Mouse (Mus musculus) hindbrain, embryonic 12.5 days (tissue): ENCODE results near the gene Gm15130. TPM values are rescaled to one million over a fixed set of nuclear protein-coding genes. Genes with fewer than 3 reads are reported as not detected.

Experiments used
- ATAC-seq: fragments of 200-750 bp; cut with Nextera tagmentation; 2 replicates; pipeline ENCODE4 v1.8.0; 2017; ENCODE audit warnings: moderate TSS enrichment; ENCODE audit not compliant: low FRiP score
- H3K27ac ChIP-seq: fragments of 300-500 bp; sonication (generic); 2 replicates; pipeline ENCODE4 v1.5.1; 2016; ENCODE audit warnings: mild to moderate bottlenecking
- H3K27me3 ChIP-seq: fragments of 300-500 bp; sonication (generic); 2 replicates; pipeline ENCODE4 v1.6.1; 2016; ENCODE audit warnings: mild to moderate bottlenecking
- H3K36me3 ChIP-seq: fragments of 300-500 bp; sonication (generic); 2 replicates; pipeline ENCODE4 v1.6.1; 2016; ENCODE audit warnings: mild to moderate bottlenecking
- H3K4me1 ChIP-seq: fragments of 300-500 bp; sonication (generic); 2 replicates; pipeline ENCODE4 v1.6.1; 2016
- H3K4me2 ChIP-seq: fragments of 300-500 bp; sonication (generic); replicated peaks from 2 replicates; pipeline ENCODE4 v1.6.1; 2016; ENCODE audit warnings: mild to moderate bottlenecking
- H3K4me3 ChIP-seq: fragments of 300-500 bp; sonication (generic); 2 replicates; pipeline ENCODE4 v1.5.1; 2016; ENCODE audit warnings: mild to moderate bottlenecking
- H3K9ac ChIP-seq: fragments of 300-500 bp; sonication (generic); 2 replicates; pipeline ENCODE4 v1.6.1; 2016; ENCODE audit warnings: mild to moderate bottlenecking, moderate library complexity
- H3K9me3 ChIP-seq: fragments of 300-500 bp; sonication (generic); replicated peaks from 2 replicates; pipeline ENCODE4 v1.6.1; 2016; ENCODE audit warnings: mild to moderate bottlenecking
- WGBS: fragments of 180-500 bp; shearing (Covaris S2); methylation state at CpG from one replicate; pipeline ENCODE4 v1.1.7; 2016; 5-methylcytosine and 5-hydroxymethylcytosine counted together
- polyA plus RNA-seq: library from polyadenylated mRNA; unstranded; fragments of >200 nt; fragmentation: Nextera tagmentation; extraction: Ambion mirVana; gene quantifications from 2 replicates; pipeline ENCODE4 v1.2.1, GENCODE M21; 2016

Gm15130 gene
- polyA plus RNA-seq: not detected in 2 replicates

DNA sequence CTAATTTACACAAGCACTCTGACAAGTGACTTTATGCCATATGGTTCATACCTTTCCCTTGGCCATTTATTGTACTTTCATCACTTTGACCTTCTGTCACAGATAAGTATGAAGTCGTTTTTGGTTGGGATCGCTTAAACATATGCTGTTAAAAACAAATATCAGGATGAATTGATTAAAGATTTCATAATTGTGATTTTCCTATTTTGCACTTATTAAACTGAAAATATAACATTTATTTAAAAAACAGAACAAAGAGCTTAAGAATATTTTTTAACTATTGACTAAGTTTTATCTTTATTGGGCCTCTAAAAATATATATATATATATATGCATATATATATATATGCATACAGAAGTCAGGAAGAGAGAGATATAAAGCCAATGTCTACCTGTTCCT, at the start of gene Gm15130:
Gene Gm15130, minus strand, starts transcription at position 101 of the 400 bp plus-strand sequence.
- H3K27me3 ChIP-seq: no peaks in the 10 kb centered on the region
- no peak within 1 kb of the TSS for H3K4me3 ChIP-seq
- 80% methylated on average over 2 of the region's 2 CpGs for WGBS
- no peaks in the 10 kb centered on the region for H3K36me3 ChIP-seq
- ATAC-seq: no peak
- H3K9ac ChIP-seq: no peak within 1 kb of the TSS
- no peaks in the 10 kb centered on the region for H3K4me1 ChIP-seq
- no peaks in the 10 kb centered on the region for H3K9me3 ChIP-seq
- H3K27ac ChIP-seq: no peak within 1 kb of the TSS
- no peak within 1 kb of the TSS for H3K4me2 ChIP-seq

DNA sequence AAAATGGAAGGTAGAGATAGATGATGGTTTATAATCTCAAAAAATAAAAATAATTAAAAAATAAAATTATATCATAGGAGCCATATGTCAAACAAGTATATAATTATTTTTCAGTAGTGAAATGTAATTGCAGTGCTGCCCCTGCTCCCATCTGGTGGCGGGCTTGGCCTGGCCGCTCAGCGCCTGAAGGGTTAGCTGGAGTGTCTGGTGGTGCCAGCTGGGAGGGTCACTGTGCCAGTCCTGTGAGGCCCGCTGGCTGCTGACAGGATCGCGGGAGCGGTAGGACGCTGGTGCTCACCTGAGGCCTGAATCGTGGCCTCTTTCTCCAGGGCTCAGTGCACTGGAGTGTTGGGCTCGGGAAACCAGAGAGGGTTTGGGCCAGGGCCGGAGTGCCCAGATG, 29.3 kb upstream of the Gm15130 start:
- no peak for ATAC-seq
- Histone ChIP-seq H3K4me2 (no peak overlapping the region), H3K36me3 (no peaks in the 10 kb centered on the region), H3K4me3 (no peak overlapping the region), H3K4me1 (no peaks in the 10 kb centered on the region), H3K27me3 (no peaks in the 10 kb centered on the region), H3K9ac (no peak overlapping the region), H3K27ac (no peak overlapping the region), H3K9me3 (no peaks in the 10 kb centered on the region)
- 95% methylated on average over 11 of the region's 11 CpGs for WGBS

- H3K9ac ChIP-seq: no peak overlapping the region
- 65% methylated on average over 5 of the region's 5 CpGs for WGBS
- no peak overlapping the region for H3K4me3 ChIP-seq
- H3K9me3 ChIP-seq: no peaks in the 10 kb centered on the region
- no peaks in the 10 kb centered on the region for H3K4me1 ChIP-seq
- no peaks in the 10 kb centered on the region for H3K36me3 ChIP-seq
- no peak overlapping the region for H3K27ac ChIP-seq
- ATAC-seq: no peak
- no peaks in the 10 kb centered on the region for H3K27me3 ChIP-seq
- no peak overlapping the region for H3K4me2 ChIP-seq
Observed at GRCm38 (mm10) chr2:111135739-111136138, 17.0 kb downstream of the Gm15130 start.

GRCm38 (mm10) chr2:111105882-111106281, 46.9 kb downstream of the Gm15130 start, which contains the start of gene Gm13941:
Gene Gm13941 (minus strand): TSS chr2:111105982.
- Histone ChIP-seq H3K36me3 (no peaks in the 10 kb centered on the region), H3K4me3 (no peak within 1 kb of the TSS)
- ATAC-seq: no peak

More at GRCm38 (mm10) chr2:111105882-111106281, 46.9 kb downstream of the Gm15130 start, which contains the start of gene Gm13941:
- Histone ChIP-seq H3K27me3 (no peaks in the 10 kb centered on the region), H3K27ac (no peak within 1 kb of the TSS), H3K9ac (no peak within 1 kb of the TSS), H3K4me1 (no peaks in the 10 kb centered on the region), H3K9me3 (no peaks in the 10 kb centered on the region), H3K4me2 (no peak within 1 kb of the TSS)

Other genes with a start within 250 kb of the Gm15130 start
- 0.84 and 1.1 TPM in 2 replicates for gene Ano3, start 202.0 kb downstream of the Gm15130 start, polyA plus RNA-seq
- gene Gm13941, start 47.0 kb downstream of the Gm15130 start, polyA plus RNA-seq: not detected in 2 replicates
- not detected in 2 replicates for gene 4930430A15Rik, start 76.7 kb upstream of the Gm15130 start, polyA plus RNA-seq
- not detected in 2 replicates for gene Olfr1275, start 82.3 kb upstream of the Gm15130 start, polyA plus RNA-seq
- not detected in 2 replicates for gene Olfr1276, start 101.6 kb upstream of the Gm15130 start, polyA plus RNA-seq
- not detected in 2 replicates for gene Olfr1277, start 121.2 kb upstream of the Gm15130 start, polyA plus RNA-seq
- gene Olfr1278, start 137.2 kb upstream of the Gm15130 start, polyA plus RNA-seq: not detected in 2 replicates
- gene Olfr1279, start 147.7 kb upstream of the Gm15130 start, polyA plus RNA-seq: not detected in 2 replicates
- not detected in 2 replicates for gene Olfr1280, start 161.1 kb upstream of the Gm15130 start, polyA plus RNA-seq
- not detected in 2 replicates for gene Olfr1281, start 173.6 kb upstream of the Gm15130 start, polyA plus RNA-seq
- gene Olfr1282, start 183.1 kb upstream of the Gm15130 start, polyA plus RNA-seq: not detected in 2 replicates
- gene Olfr1283, start 213.9 kb upstream of the Gm15130 start, polyA plus RNA-seq: not detected in 2 replicates
- not detected in 2 replicates for gene Olfr1284, start 222.6 kb upstream of the Gm15130 start, polyA plus RNA-seq